Mouse (Mus musculus) spleen, adult 2 months (tissue): ENCODE measurements around the gene BC034090.

ENCODE experiments used
- CTCF ChIP-seq: fragments of 200-500 bp; IDR thresholded peaks from 2 replicates; pipeline ENCODE4 v1.5.1; 2011; ENCODE audit warnings: mild to moderate bottlenecking, inconsistent platforms; ENCODE audit not compliant: insufficient read depth, insufficient read length, insufficient replicate concordance; ENCODE audit errors: extremely low read depth
- POLR2A ChIP-seq: fragments of 200-500 bp; IDR thresholded peaks from 2 replicates; pipeline ENCODE4 v1.6.1; 2011; ENCODE audit warnings: low read depth, low read length, inconsistent platforms

DNA sequence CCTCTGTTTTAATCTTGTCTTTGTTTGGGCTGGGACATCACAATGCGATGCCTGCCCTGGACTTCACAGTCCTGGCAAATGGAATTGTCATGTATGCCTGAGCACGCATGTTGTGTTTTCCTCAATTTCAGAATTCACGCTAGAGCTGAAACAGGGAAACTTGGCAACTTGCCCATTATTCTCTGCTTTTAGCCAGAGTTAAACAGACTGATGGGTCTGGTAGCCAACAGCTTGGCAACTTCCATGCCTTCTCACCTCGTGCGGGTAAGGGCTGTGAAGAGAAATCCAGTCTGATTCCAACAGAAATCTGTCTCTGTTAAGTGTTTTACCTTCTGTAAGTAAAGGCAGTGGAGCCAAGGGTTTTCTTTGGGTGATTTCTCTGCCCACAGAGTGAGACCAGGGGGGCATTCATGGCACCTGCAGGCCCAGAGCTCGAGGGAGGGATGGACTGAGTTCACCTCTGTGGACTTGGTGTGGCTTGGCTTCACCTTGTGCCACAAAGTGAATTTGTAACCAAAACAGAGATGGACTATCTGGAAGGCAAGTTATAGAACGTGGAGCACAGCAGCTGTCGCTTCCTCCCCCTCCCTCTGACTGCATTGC is 39.6 kb downstream of the BC034090 start:
- TF ChIP-seq CTCF (no peak), POLR2A (no peak)
